Mouse (Mus musculus) liver, embryonic 16.5 days (tissue): ENCODE data around the gene Nck2. TPM values are rescaled to one million over a fixed set of nuclear protein-coding genes. Genes with fewer than 3 reads are reported as not detected.

Experiments
- ATAC-seq: fragments of 200-750 bp; cut with Nextera tagmentation; 2 replicates; pipeline ENCODE4 v1.8.0; 2017; ENCODE audit warnings: low read depth, mild to moderate bottlenecking, moderate number of reproducible peaks, moderate library complexity
- H3K27ac ChIP-seq: fragments of 300-500 bp; sonication (generic); 2 replicates; pipeline ENCODE4 v1.5.1; 2014; ENCODE audit warnings: mild to moderate bottlenecking, low read length
- H3K27me3 ChIP-seq: fragments of 300-500 bp; sonication (generic); 2 replicates; pipeline ENCODE4 v1.6.1; 2014; ENCODE audit warnings: low read depth, low read length, mixed read lengths; ENCODE audit not compliant: control insufficient read depth, insufficient read depth
- H3K36me3 ChIP-seq: fragments of 300-500 bp; sonication (generic); 2 replicates; pipeline ENCODE4 v1.6.1; 2014; ENCODE audit warnings: mild to moderate bottlenecking; ENCODE audit not compliant: control insufficient read depth, insufficient read depth
- H3K4me1 ChIP-seq: fragments of 300-500 bp; sonication (generic); 2 replicates; pipeline ENCODE4 v1.6.1; 2014; ENCODE audit warnings: low read depth, low read length, mixed read lengths; ENCODE audit not compliant: control insufficient read depth
- H3K4me2 ChIP-seq: fragments of 300-500 bp; sonication (generic); 2 replicates; pipeline ENCODE4 v1.6.1; 2014; ENCODE audit warnings: low read depth, low read length, mixed read lengths
- H3K4me3 ChIP-seq: fragments of 300-500 bp; sonication (generic); 2 replicates; pipeline ENCODE4 v1.5.1; 2014; ENCODE audit warnings: low read depth, mild to moderate bottlenecking, low read length
- H3K9ac ChIP-seq: fragments of 300-500 bp; sonication (generic); 2 replicates; pipeline ENCODE4 v1.6.1; 2014; ENCODE audit warnings: low read depth, low read length
- H3K9me3 ChIP-seq: fragments of 300-500 bp; sonication (generic); replicated peaks from 2 replicates; pipeline ENCODE4 v1.6.1; 2016; ENCODE audit warnings: low read length; ENCODE audit not compliant: control insufficient read depth
- WGBS: fragments of 180-500 bp; shearing (Covaris S2); extraction: QIAGEN DNeasy Blood & Tissue Kit; methylation state at CpG from one replicate; pipeline ENCODE4 v1.1.7; 2014; ENCODE audit not compliant: insufficient replicate concordance; 5-methylcytosine and 5-hydroxymethylcytosine counted together
- polyA plus RNA-seq: library from polyadenylated mRNA; unstranded; fragments of >200 nt; fragmentation: Nextera tagmentation; extraction: Ambion mirVana; gene quantifications from 2 replicates; pipeline ENCODE4 v1.2.1, GENCODE M21; 2015

The Nck2 gene
- polyA plus RNA-seq, 1 experiment from 2014 or later: 8.4 TPM

DNA sequence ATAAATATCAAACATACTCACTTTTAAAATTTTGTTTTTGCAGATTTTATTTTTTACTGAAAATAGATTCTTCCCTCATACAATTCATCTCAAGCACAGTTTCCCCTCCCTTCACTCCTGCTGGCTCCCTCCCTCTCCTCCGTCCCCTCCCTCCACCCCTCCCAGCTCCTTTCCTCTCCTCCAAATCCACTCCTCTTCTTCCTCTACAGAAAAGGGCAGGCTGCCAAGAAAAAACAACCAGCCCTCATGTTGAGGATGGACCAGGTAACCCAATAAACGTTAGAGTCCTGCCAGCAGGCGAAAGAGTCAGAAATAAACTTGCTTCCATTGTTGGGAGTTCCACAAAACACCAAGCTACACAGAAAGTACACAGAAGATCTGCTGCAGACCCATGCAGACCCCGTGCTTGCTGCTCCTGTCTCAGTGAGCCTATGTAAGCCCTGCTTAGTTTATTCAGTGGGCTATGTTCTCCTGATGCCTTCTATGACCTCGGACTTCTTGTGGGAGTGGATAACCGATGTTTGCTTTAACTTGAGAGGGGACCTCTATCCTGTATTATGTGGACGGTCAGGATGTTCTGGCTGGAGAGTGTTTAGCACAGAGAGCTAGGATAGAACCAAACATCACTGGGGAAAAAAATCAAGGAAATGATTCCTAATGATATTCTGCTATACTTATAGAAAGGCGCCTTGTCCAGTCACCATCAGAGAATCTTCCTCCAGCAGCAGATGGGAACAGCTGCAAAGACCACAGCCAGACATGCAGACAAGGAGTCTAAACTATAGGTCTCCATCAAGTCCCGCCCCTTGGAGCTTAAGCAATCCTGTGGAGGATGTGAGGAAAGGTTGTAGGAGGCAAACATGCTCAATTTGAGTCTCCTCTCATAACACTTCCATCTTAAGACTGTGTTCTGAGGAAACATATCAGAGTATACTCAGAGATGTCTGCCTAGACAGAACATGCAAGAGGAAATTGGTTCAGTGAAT, 39.4 kb upstream of the Nck2 start:
- H3K36me3 ChIP-seq: no peaks in the 10 kb centered on the region
- H3K27ac ChIP-seq: no peak overlapping the region
- H3K4me3 ChIP-seq: no peak overlapping the region
- H3K4me2 ChIP-seq: no peak overlapping the region
- peaks cover under 1% of the 10 kb centered on the region for H3K4me1 ChIP-seq
- H3K9ac ChIP-seq: no peak overlapping the region
- WGBS: 44% methylated on average over 9 of the region's 9 CpGs
- no peaks in the 10 kb centered on the region for H3K9me3 ChIP-seq
- ATAC-seq: no peak
- H3K27me3 ChIP-seq: no peaks in the 10 kb centered on the region

DNA sequence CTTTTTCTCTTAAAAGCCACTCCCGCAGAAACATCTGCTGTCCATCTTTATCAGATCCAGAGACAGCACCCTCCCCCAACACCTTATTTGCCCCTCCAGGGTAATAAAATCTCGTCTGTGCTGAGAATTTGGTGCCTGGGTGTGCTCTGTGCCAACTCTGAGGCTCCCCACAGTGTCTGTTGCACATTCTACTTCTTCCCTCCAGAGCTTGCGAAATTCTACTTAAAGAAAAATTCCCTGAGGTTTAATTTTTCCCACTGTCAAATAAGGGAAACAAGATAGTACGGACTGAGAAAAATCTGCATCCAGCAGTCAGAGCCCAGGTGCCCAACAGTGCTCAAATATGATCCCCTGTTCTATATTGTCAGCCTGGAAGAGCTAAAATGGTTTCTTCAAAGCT, 35.4 kb upstream of the Nck2 start:
- H3K27me3 ChIP-seq: no peaks in the 10 kb centered on the region
- no peak for ATAC-seq
- H3K4me2 ChIP-seq: no peak overlapping the region
- WGBS: 46% methylated on average over 4 of the region's 4 CpGs
- no peak overlapping the region for H3K27ac ChIP-seq
- H3K36me3 ChIP-seq: no peaks in the 10 kb centered on the region
- H3K4me1 ChIP-seq: peaks cover 20% of the 10 kb centered on the region
- H3K4me3 ChIP-seq: no peak overlapping the region
- H3K9me3 ChIP-seq: no peaks in the 10 kb centered on the region
- H3K9ac ChIP-seq: no peak overlapping the region

DNA sequence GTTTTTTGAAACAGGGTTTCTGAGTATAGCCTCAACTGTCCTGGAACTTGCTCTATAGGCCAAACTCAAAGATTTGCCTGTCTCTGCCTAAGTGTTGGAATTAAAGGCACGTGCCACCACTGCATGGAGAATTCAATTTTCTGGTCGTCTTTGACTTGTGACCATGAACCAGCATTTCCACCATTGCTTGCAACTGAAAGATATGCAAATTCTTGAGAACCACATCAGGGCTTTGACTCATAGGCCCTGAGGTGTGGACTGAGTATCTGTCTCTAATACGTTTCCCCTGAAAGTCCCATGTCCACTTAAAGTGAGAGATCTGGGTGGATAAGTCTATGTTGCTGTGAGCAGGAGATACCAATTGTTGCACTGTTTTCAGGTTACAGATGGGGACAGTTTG, 31.6 kb upstream of the Nck2 start:
- ATAC-seq: peak; percentile 27
- Histone ChIP-seq H3K27ac (peak overlapping the region; percentile 84), H3K4me1 (peaks cover 27% of the 10 kb centered on the region), H3K4me3 (no peak overlapping the region), H3K4me2 (no peak overlapping the region; the same call in 1 of the 2 replicates), H3K27me3 (no peaks in the 10 kb centered on the region), H3K9ac (no peak overlapping the region), H3K36me3 (no peaks in the 10 kb centered on the region), H3K9me3 (no peaks in the 10 kb centered on the region)
- WGBS: 23% methylated on average over 3 of the region's 3 CpGs

DNA sequence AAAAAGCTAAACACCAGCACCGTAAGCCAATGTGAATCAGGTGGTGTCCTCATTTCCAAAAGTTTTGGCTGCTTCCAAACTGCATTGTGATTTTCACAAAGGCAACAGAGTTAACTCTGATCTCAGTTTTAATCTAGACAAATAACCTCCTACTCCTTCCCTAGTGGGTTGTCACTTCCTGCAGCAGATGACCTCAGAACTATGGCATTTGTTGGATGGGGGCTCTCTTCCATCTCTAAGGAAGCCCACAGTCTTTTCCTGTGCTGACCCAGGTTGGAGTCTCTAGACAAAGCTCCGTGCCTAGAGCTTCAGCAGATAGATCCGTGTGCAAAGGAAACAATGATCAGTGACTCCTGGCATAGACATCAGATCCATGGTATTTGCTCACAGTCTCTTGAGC, 31.1 kb upstream of the Nck2 start:
- H3K27me3 ChIP-seq: no peaks in the 10 kb centered on the region
- peak overlapping the region; percentile 84 for H3K27ac ChIP-seq
- ATAC-seq: no peak
- H3K4me1 ChIP-seq: peaks cover 27% of the 10 kb centered on the region
- H3K9me3 ChIP-seq: no peaks in the 10 kb centered on the region
- H3K4me3 ChIP-seq: no peak overlapping the region
- H3K9ac ChIP-seq: no peak overlapping the region
- H3K36me3 ChIP-seq: no peaks in the 10 kb centered on the region
- 41% methylated on average over 3 of the region's 3 CpGs for WGBS
- peak overlapping the region; percentile 14; the same call in 1 of the 2 replicates for H3K4me2 ChIP-seq

GRCm38 (mm10) chr1:43413749-43414148, 30.6 kb upstream of the Nck2 start:
- H3K4me2 ChIP-seq: peak overlapping the region; percentile 14; the same call in 1 of the 2 replicates

DNA sequence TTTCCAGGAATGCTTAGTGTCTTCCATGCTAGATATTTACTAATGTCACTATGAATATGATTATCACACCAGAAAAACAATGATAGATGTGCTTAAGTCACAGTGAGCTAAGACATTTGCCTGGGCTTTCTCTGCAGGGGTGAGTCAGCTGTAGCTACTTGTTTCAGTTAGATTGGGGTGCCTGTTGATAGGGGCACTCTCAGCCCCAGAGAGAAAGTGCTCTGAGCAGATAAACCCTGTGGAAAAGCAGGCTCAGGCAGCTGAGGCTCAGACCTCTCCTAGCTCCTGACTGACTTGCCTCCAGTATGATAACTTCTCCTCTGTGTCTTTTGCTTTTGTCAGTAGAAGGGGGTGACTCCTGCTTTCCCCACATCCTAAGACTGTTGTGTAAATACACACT, 30.2 kb upstream of the Nck2 start:
- no peaks in the 10 kb centered on the region for H3K36me3 ChIP-seq
- no peak overlapping the region for H3K9ac ChIP-seq
- H3K27me3 ChIP-seq: no peaks in the 10 kb centered on the region
- peak overlapping the region; percentile 31 for H3K4me2 ChIP-seq
- no peaks in the 10 kb centered on the region for H3K9me3 ChIP-seq
- H3K4me3 ChIP-seq: no peak overlapping the region
- H3K4me1 ChIP-seq: peaks cover 27% of the 10 kb centered on the region
- ATAC-seq: peak; percentile 99
- H3K27ac ChIP-seq: peak overlapping the region; percentile 84

More at GRCm38 (mm10) chr1:43413749-43414148, 30.6 kb upstream of the Nck2 start:
- Histone ChIP-seq H3K4me1 (peaks cover 27% of the 10 kb centered on the region), H3K27me3 (no peaks in the 10 kb centered on the region), H3K27ac (peak overlapping the region; percentile 84), H3K4me3 (no peak overlapping the region), H3K36me3 (no peaks in the 10 kb centered on the region), H3K9ac (no peak overlapping the region), H3K9me3 (no peaks in the 10 kb centered on the region)
- 26% methylated on average over 4 of the region's 4 CpGs for WGBS
- ATAC-seq: peak; percentile 68

DNA sequence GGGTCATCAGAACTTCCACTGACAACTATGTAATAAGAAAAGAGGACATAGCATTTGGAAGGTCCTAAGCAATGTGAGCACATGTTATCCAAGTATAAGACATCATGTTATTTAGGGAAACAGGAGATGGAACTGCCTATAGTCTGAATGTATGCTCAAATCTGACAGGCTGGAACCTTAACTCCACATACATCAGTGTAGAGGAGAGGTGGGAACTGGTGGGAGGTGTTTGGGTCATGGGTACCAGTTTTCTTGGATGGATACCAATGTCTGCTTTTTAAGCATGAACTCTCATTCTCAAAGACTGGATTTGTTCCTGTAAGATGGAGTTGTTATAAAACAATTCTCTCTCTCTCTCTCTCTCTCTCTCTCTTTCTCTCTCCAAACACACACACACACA, 29.4 kb upstream of the Nck2 start:
- Histone ChIP-seq H3K27me3 (no peaks in the 10 kb centered on the region), H3K9ac (no peak overlapping the region)

DNA sequence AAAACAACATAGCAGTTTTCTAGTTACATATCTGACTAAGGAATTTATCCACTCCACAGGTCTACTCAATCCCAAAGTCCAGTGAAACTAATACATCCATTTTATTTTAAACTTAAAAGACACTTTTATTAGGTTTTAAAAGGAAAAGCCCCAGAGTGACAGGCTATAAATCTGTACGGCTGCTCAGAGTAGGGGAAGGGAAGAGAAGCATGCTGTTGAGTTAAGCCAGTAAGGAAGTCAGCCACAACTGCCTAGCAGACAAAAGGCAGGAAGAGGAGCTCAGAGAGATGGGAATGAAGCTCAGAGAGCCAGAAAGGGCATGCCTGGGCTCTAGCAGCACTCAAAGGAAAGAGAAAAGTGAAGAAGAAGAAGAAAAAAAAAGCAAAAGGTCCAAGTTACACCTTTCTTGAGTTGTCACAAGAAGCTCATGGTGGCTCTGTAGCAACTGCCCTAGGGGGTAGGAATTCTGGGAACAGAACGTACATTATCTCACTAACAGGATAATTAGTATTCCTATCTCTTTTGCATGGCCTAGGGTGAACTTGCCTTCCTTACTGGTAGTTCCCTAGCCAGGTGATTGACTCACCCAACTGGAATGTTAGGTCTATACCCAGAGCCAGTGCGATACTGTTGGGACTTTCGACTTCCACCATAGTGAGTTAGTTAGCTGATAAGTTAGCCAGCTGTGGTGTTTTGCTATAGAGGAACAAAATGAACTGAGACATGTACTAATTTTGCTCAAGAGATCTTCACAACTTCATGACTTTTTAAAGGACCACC, 21.2 kb upstream of the Nck2 start:
- no peak for ATAC-seq
- Histone ChIP-seq H3K4me3 (no peak overlapping the region), H3K4me2 (no peak overlapping the region), H3K4me1 (no peaks in the 10 kb centered on the region), H3K9ac (no peak overlapping the region), H3K27ac (no peak overlapping the region), H3K36me3 (no peaks in the 10 kb centered on the region), H3K9me3 (no peaks in the 10 kb centered on the region), H3K27me3 (no peaks in the 10 kb centered on the region)
- 66% methylated on average over 4 of the region's 4 CpGs for WGBS

More for the DNA sequence above, 29.4 kb upstream of the Nck2 start:
- Histone ChIP-seq H3K36me3 (no peaks in the 10 kb centered on the region), H3K4me3 (no peak overlapping the region), H3K4me1 (peaks cover 27% of the 10 kb centered on the region), H3K9me3 (no peaks in the 10 kb centered on the region), H3K27ac (peak overlapping the region; percentile 80), H3K4me2 (0 out of 2 replicates have a peak overlapping the region, but pooled peaks have one; percentile 3)
- ATAC-seq: no peak

DNA sequence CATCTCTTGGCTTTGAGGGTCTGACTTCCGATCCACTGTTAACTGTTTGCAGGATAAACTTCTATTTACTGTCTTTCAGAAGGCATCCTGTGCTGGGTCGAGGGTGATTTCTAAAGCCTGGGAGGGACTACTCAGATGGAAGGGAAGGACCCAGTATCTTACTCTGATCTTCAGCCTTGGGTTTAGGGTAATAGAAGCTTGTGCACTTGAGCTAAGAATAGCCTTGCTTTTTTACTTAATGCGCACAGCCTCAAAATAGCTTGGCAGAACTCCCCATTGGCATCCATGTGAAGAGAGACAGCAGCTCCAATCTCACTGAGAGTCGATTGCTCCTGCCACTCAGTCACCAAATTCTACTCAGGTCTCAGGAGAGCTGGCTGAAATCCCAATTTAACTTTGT, 17.9 kb upstream of the Nck2 start:
- no peak overlapping the region for H3K4me2 ChIP-seq

More for the DNA sequence above, 17.9 kb upstream of the Nck2 start:
- Histone ChIP-seq H3K4me1 (no peaks in the 10 kb centered on the region), H3K27ac (no peak overlapping the region), H3K4me3 (no peak overlapping the region), H3K9me3 (no peaks in the 10 kb centered on the region), H3K36me3 (no peaks in the 10 kb centered on the region), H3K9ac (no peak overlapping the region), H3K27me3 (no peaks in the 10 kb centered on the region)
- WGBS: 39% methylated on average over 4 of the region's 4 CpGs
- ATAC-seq: no peak
